Mouse (Mus musculus): Measurements from ENCODE around the gene Cdt1. TPM values are rescaled to one million over a fixed set of nuclear protein-coding genes. Genes with fewer than 3 reads are reported as not detected.

The Cdt1 gene
- polyA plus RNA-seq, 1 experiment from 2014 or later: 59.6 TPM

GRCm38 (mm10) chr8:122546066-122546755 lies 21.6 kb upstream of the Cdt1 start:
- DNase-seq (ENCODE audit: low spot score): no peak
- WGBS: 79% methylated on average over 7 of the region's 7 CpGs
- H3K4me1 ChIP-seq (replicated peaks; ENCODE audit: control insufficient read depth, insufficient read depth, low read length): peaks cover 4% of the 10 kb centered on the region; the same call in 1 of the 2 replicates
- H3K36me3 ChIP-seq (ENCODE audit: control insufficient read depth, insufficient read depth, low read length): no peaks in the 10 kb centered on the region
- ATAC-seq (replicated peaks; ENCODE audit: low FRiP score): no peak
- H3K4me2 ChIP-seq (ENCODE audit: low read depth, low read length, severe bottlenecking): no peak overlapping the region
- H3K9me3 ChIP-seq (ENCODE audit: control insufficient read depth, low read length): no peaks in the 10 kb centered on the region
- H3K27me3 ChIP-seq (ENCODE audit: control insufficient read depth, insufficient read depth, low read length): peaks cover 15% of the 10 kb centered on the region
- no peak overlapping the region for H3K9ac ChIP-seq (ENCODE audit: low read length)
- no peak overlapping the region for H3K4me3 ChIP-seq (ENCODE audit: low read depth, low read length)
- H3K27ac ChIP-seq (ENCODE audit: low read depth, low read length): 0 out of 2 replicates have a peak overlapping the region, but pooled peaks have one; percentile 25

- Histone ChIP-seq H3K9ac (ENCODE audit: low read length) (no peak overlapping the region), H3K27ac (ENCODE audit: low read depth, low read length) (no peak overlapping the region), H3K4me1 (replicated peaks; ENCODE audit: control insufficient read depth, insufficient read depth, low read length) (peaks cover 4% of the 10 kb centered on the region; the same call in 1 of the 2 replicates), H3K4me2 (ENCODE audit: low read depth, low read length, severe bottlenecking) (no peak overlapping the region; the same call in 1 of the 2 replicates), H3K9me3 (ENCODE audit: control insufficient read depth, low read length) (no peaks in the 10 kb centered on the region), H3K27me3 (ENCODE audit: control insufficient read depth, insufficient read depth, low read length) (peaks cover 22% of the 10 kb centered on the region), H3K4me3 (ENCODE audit: low read depth, low read length) (no peak overlapping the region), H3K36me3 (ENCODE audit: control insufficient read depth, insufficient read depth, low read length) (no peaks in the 10 kb centered on the region)
- WGBS: 79% methylated on average over 24 of the region's 24 CpGs
- ATAC-seq (replicated peaks; ENCODE audit: low FRiP score) (no peak), DNase-seq (ENCODE audit: low spot score) (no peak)
Measured at GRCm38 (mm10) chr8:122546811-122547453, 20.9 kb upstream of the Cdt1 start.

GRCm38 (mm10) chr8:122547815-122548214 lies 20.0 kb upstream of the Cdt1 start:
- H3K9ac ChIP-seq (ENCODE audit: low read length): no peak overlapping the region
- ATAC-seq (replicated peaks; ENCODE audit: low FRiP score): no peak
- H3K36me3 ChIP-seq (ENCODE audit: control insufficient read depth, insufficient read depth, low read length): no peaks in the 10 kb centered on the region
- H3K4me3 ChIP-seq (ENCODE audit: low read depth, low read length): no peak overlapping the region
- H3K27ac ChIP-seq (ENCODE audit: low read depth, low read length): no peak overlapping the region
- no peaks in the 10 kb centered on the region for H3K9me3 ChIP-seq (ENCODE audit: control insufficient read depth, low read length)
- H3K4me2 ChIP-seq (ENCODE audit: low read depth, low read length, severe bottlenecking): no peak overlapping the region
- WGBS: 39% methylated on average over 5 of the region's 5 CpGs
- H3K4me1 ChIP-seq (replicated peaks; ENCODE audit: control insufficient read depth, insufficient read depth, low read length): peaks cover 4% of the 10 kb centered on the region; the same call in 1 of the 2 replicates
- DNase-seq (ENCODE audit: low spot score): no peak
- H3K27me3 ChIP-seq (ENCODE audit: control insufficient read depth, insufficient read depth, low read length): peaks cover 22% of the 10 kb centered on the region

- Histone ChIP-seq H3K27me3 (ENCODE audit: control insufficient read depth, insufficient read depth, low read length) (peaks cover 22% of the 10 kb centered on the region), H3K9ac (ENCODE audit: low read length) (no peak overlapping the region), H3K27ac (ENCODE audit: low read depth, low read length) (no peak overlapping the region), H3K4me3 (ENCODE audit: low read depth, low read length) (no peak overlapping the region), H3K4me2 (ENCODE audit: low read depth, low read length, severe bottlenecking) (no peak overlapping the region), H3K36me3 (ENCODE audit: control insufficient read depth, insufficient read depth, low read length) (no peaks in the 10 kb centered on the region), H3K9me3 (ENCODE audit: control insufficient read depth, low read length) (no peaks in the 10 kb centered on the region), H3K4me1 (replicated peaks; ENCODE audit: control insufficient read depth, insufficient read depth, low read length) (peaks cover 4% of the 10 kb centered on the region; the same call in 1 of the 2 replicates)
- ATAC-seq (replicated peaks; ENCODE audit: low FRiP score) (no peak), DNase-seq (ENCODE audit: low spot score) (no peak)
- 76% methylated on average over 13 of the region's 13 CpGs for WGBS
Measured at GRCm38 (mm10) chr8:122548331-122548730, 19.5 kb upstream of the Cdt1 start.

- no peaks in the 10 kb centered on the region for H3K36me3 ChIP-seq (ENCODE audit: control insufficient read depth, insufficient read depth, low read length)
- H3K4me1 ChIP-seq (replicated peaks; ENCODE audit: control insufficient read depth, insufficient read depth, low read length): peaks cover 4% of the 10 kb centered on the region; the same call in 1 of the 2 replicates
- H3K9me3 ChIP-seq (ENCODE audit: control insufficient read depth, low read length): no peaks in the 10 kb centered on the region
- WGBS: 96% methylated on average over 3 of the region's 3 CpGs
- no peak overlapping the region for H3K9ac ChIP-seq (ENCODE audit: low read length)
- 0 out of 2 replicates have a peak overlapping the region, but pooled peaks have one; percentile 6 for H3K4me2 ChIP-seq (ENCODE audit: low read depth, low read length, severe bottlenecking)
- peaks cover 22% of the 10 kb centered on the region for H3K27me3 ChIP-seq (ENCODE audit: control insufficient read depth, insufficient read depth, low read length)
- DNase-seq (ENCODE audit: low spot score) (no peak), ATAC-seq (replicated peaks; ENCODE audit: low FRiP score) (no peak)
- no peak overlapping the region for H3K27ac ChIP-seq (ENCODE audit: low read depth, low read length)
- no peak overlapping the region for H3K4me3 ChIP-seq (ENCODE audit: low read depth, low read length)
Measured at GRCm38 (mm10) chr8:122548891-122549439, 18.9 kb upstream of the Cdt1 start.

GRCm38 (mm10) chr8:122550234-122550994 lies 17.4 kb upstream of the Cdt1 start:
- Histone ChIP-seq H3K9me3 (ENCODE audit: control insufficient read depth, low read length) (no peaks in the 10 kb centered on the region), H3K4me2 (ENCODE audit: low read depth, low read length, severe bottlenecking) (peak overlapping the region; percentile 75), H3K9ac (ENCODE audit: low read length) (peak overlapping the region; percentile 67), H3K27ac (ENCODE audit: low read depth, low read length) (no peak overlapping the region), H3K36me3 (ENCODE audit: control insufficient read depth, insufficient read depth, low read length) (no peaks in the 10 kb centered on the region), H3K4me3 (ENCODE audit: low read depth, low read length) (peak overlapping the region; percentile 41), H3K27me3 (ENCODE audit: control insufficient read depth, insufficient read depth, low read length) (peaks cover 22% of the 10 kb centered on the region), H3K4me1 (replicated peaks; ENCODE audit: control insufficient read depth, insufficient read depth, low read length) (peaks cover 4% of the 10 kb centered on the region; the same call in 1 of the 2 replicates)
- ATAC-seq (replicated peaks; ENCODE audit: low FRiP score): peak; percentile 59
- DNase-seq (ENCODE audit: low spot score): peak; percentile 80
- WGBS: 4% methylated on average over 52 of the region's 52 CpGs

- Histone ChIP-seq H3K36me3 (ENCODE audit: control insufficient read depth, insufficient read depth, low read length) (no peaks in the 10 kb centered on the region), H3K27me3 (ENCODE audit: control insufficient read depth, insufficient read depth, low read length) (peaks cover 22% of the 10 kb centered on the region), H3K4me1 (replicated peaks; ENCODE audit: control insufficient read depth, insufficient read depth, low read length) (peaks cover 4% of the 10 kb centered on the region; the same call in 1 of the 2 replicates), H3K4me3 (ENCODE audit: low read depth, low read length) (peak overlapping the region; percentile 41), H3K4me2 (ENCODE audit: low read depth, low read length, severe bottlenecking) (peak overlapping the region; percentile 75), H3K9me3 (ENCODE audit: control insufficient read depth, low read length) (no peaks in the 10 kb centered on the region), H3K9ac (ENCODE audit: low read length) (peak overlapping the region; percentile 67), H3K27ac (ENCODE audit: low read depth, low read length) (no peak overlapping the region)
- no peak for DNase-seq (ENCODE audit: low spot score)
- ATAC-seq (replicated peaks; ENCODE audit: low FRiP score): no peak
- WGBS: 1% methylated on average over 34 of the region's 43 CpGs
Measured at GRCm38 (mm10) chr8:122550995-122551264, 16.9 kb upstream of the Cdt1 start.

- DNase-seq (ENCODE audit: low spot score): peak; percentile 88
Measured at GRCm38 (mm10) chr8:122551265-122552051, 16.4 kb upstream of the Cdt1 start, which contains the start of gene Piezo1. Gene Piezo1 (minus strand): TSS chr8:122551329.

More at GRCm38 (mm10) chr8:122551265-122552051, 16.4 kb upstream of the Cdt1 start, which contains the start of gene Piezo1:
- peak within 1 kb of the TSS; percentile 67 for H3K9ac ChIP-seq (ENCODE audit: low read length)
- peak within 1 kb of the TSS; percentile 75 for H3K4me2 ChIP-seq (ENCODE audit: low read depth, low read length, severe bottlenecking)
- no peak within 1 kb of the TSS for H3K27ac ChIP-seq (ENCODE audit: low read depth, low read length)
- WGBS: 10% methylated on average over 55 of the region's 56 CpGs
- peaks cover 22% of the 10 kb centered on the region for H3K27me3 ChIP-seq (ENCODE audit: control insufficient read depth, insufficient read depth, low read length)
- ATAC-seq (replicated peaks; ENCODE audit: low FRiP score): peak; percentile 63
- H3K9me3 ChIP-seq (ENCODE audit: control insufficient read depth, low read length): no peaks in the 10 kb centered on the region
- H3K36me3 ChIP-seq (ENCODE audit: control insufficient read depth, insufficient read depth, low read length): no peaks in the 10 kb centered on the region
- H3K4me3 ChIP-seq (ENCODE audit: low read depth, low read length): peak within 1 kb of the TSS; percentile 41
- H3K4me1 ChIP-seq (replicated peaks; ENCODE audit: control insufficient read depth, insufficient read depth, low read length): peaks cover 4% of the 10 kb centered on the region; the same call in 1 of the 2 replicates

All from forebrain, embryonic 11.5 days (tissue).